Mouse (Mus musculus): ENCODE measurements at regions not wholly inside any gene's neighbourhood (a gene's known extent, or its start where the extent isn't known, plus 50 kb on each side); places are given as distances from the start of the nearest gene placed in this dataset.

GRCm38 (mm10) chr16:23680434-23680833, 159.8 kb upstream of the Masp1 start:
- no peak for DNase-seq (ENCODE audit: low spot score in 2 of 2)

- no peak for DNase-seq (ENCODE audit: low spot score in 2 of 2)
These were observed 151.8 kb upstream of the Masp1 start for GRCm38 (mm10) chr16:23672375-23672774.

GRCm38 (mm10) chr16:23670161-23670560, 149.5 kb upstream of the Masp1 start:
- DNase-seq (ENCODE audit: low spot score in 2 of 2), result no peak

GRCm38 (mm10) chr16:23669651-23670050, 149.0 kb upstream of the Masp1 start:
- DNase-seq (ENCODE audit: low spot score in 2 of 2), result no peak

All from right cerebral cortex, postnatal 36 days (tissue).